Mouse (Mus musculus): ENCODE data around the gene Vmn1r107.
"Not testable (repeated sequence)": the region's sequence is repeated elsewhere in the genome, so short reads cannot be mapped to it uniquely, and the experiment has no call there.

- not testable (repeated sequence) for TF ChIP-seq TCF12 (IDR thresholded peaks at IDR 0.05; ENCODE audit: insufficient read depth, poor library complexity, severe bottlenecking); TCF3 (IDR thresholded peaks at IDR 0.05; ENCODE audit: insufficient read length, low read depth); POLR2A (IDR thresholded peaks at IDR 0.05; ENCODE audit: insufficient read length, low read depth); SRF (IDR thresholded peaks at IDR 0.05; ENCODE audit: control insufficient read depth, insufficient read length, low read depth); E2F4 (IDR thresholded peaks at IDR 0.05; ENCODE audit: insufficient read depth); REST (IDR thresholded peaks at IDR 0.05; ENCODE audit: insufficient read depth, insufficient read length); USF1 (IDR thresholded peaks at IDR 0.05; ENCODE audit: low read depth); MYOD1 (IDR thresholded peaks at IDR 0.05; ENCODE audit: control insufficient read depth in 1 of 3, insufficient read length in 2 of 3, low read depth in 2 of 3)
Measured at GRCm38 (mm10) chr7:20703116-20703515, 34.4 kb downstream of the Vmn1r107 start, which contains the start of gene Vmn1r111.
